Mouse (Mus musculus) C2C12 (cell line): ENCODE measurements at regions not wholly inside any gene's neighbourhood (a gene's known extent, or its start where the extent isn't known, plus 50 kb on each side); places are given as distances from the start of the nearest gene placed in this dataset.

Experiments used
- CTCF ChIP-seq: IDR thresholded peaks from one replicate; pipeline ENCODE4 v1.5.1; 2011; ENCODE audit not compliant: control insufficient read depth, insufficient read depth, insufficient read length
- MYOD1 ChIP-seq: IDR thresholded peaks from one replicate; pipeline ENCODE4 v1.6.1; 2011; ENCODE audit warnings: low read depth; ENCODE audit not compliant: control insufficient read depth, insufficient read length

DNA sequence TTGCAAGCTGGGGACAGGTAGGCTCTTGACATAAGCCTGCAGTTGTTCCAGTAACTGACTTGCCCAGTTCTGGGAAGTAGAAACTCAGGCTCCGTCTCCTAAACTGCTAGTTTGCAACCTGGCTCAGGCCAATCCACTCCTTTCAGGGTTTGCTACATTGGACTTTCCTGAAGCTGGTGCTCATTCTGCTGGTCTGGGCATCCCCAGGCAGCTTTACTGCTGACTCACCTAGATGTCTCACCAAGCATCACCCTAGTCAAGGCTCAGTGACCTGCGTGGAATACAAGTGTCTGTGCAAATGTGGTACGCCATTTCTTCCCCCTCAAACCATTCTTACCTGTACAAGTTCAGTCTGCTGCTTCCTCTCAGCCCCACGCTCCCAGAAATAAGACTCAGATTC is 110.8 kb downstream of the Qrsl1 start:
- TF ChIP-seq CTCF (no peak), MYOD1 (no peak)
